Mouse (Mus musculus) embryonic facial prominence, embryonic 15.5 days (tissue): ENCODE data around the gene Whrn. TPM values are rescaled to one million over a fixed set of nuclear protein-coding genes. Genes with fewer than 3 reads are reported as not detected.

ENCODE experiments used
- ATAC-seq: fragments of 200-750 bp; cut with Nextera tagmentation; 2 replicates; pipeline ENCODE4 v1.8.0; 2017; ENCODE audit warnings: low read depth, moderate TSS enrichment; ENCODE audit not compliant: insufficient number of reproducible peaks, low FRiP score, low TSS enrichment
- H3K27ac ChIP-seq: fragments of 300-500 bp; sonication (generic); replicated peaks from 2 replicates; pipeline ENCODE4 v1.5.1; 2015; ENCODE audit warnings: mild to moderate bottlenecking, inconsistent platforms
- H3K27me3 ChIP-seq: fragments of 300-500 bp; sonication (generic); 2 replicates; pipeline ENCODE4 v1.6.1; 2015; ENCODE audit warnings: inconsistent platforms
- H3K36me3 ChIP-seq: fragments of 300-500 bp; sonication (generic); 2 replicates; pipeline ENCODE4 v1.6.1; 2015; ENCODE audit warnings: mild to moderate bottlenecking, inconsistent platforms
- H3K4me1 ChIP-seq: fragments of 300-500 bp; sonication (generic); 2 replicates; pipeline ENCODE4 v1.6.1; 2015; ENCODE audit warnings: inconsistent platforms
- H3K4me2 ChIP-seq: fragments of 300-500 bp; sonication (generic); replicated peaks from 2 replicates; pipeline ENCODE4 v1.6.1; 2015; ENCODE audit warnings: mild to moderate bottlenecking, inconsistent platforms
- H3K4me3 ChIP-seq: fragments of 300-500 bp; sonication (generic); replicated peaks from 2 replicates; pipeline ENCODE4 v1.5.1; 2015; ENCODE audit warnings: mild to moderate bottlenecking, inconsistent platforms
- H3K9ac ChIP-seq: fragments of 300-500 bp; sonication (generic); 2 replicates; pipeline ENCODE4 v1.6.1; 2015; ENCODE audit warnings: inconsistent platforms
- H3K9me3 ChIP-seq: fragments of 300-500 bp; sonication (generic); replicated peaks from 2 replicates; pipeline ENCODE4 v1.6.1; 2016; ENCODE audit warnings: inconsistent platforms
- WGBS: fragments of 180-500 bp; shearing (Covaris S2); methylation state at CpG from one replicate; pipeline ENCODE4 v1.1.7; 2015; 5-methylcytosine and 5-hydroxymethylcytosine counted together
- polyA plus RNA-seq: library from polyadenylated mRNA; unstranded; fragments of >200 nt; fragmentation: Nextera tagmentation; extraction: Ambion mirVana; gene quantifications from 2 replicates; pipeline ENCODE4 v1.2.1, GENCODE M21; 2015

The Whrn gene
- polyA plus RNA-seq, 1 experiment from 2014 or later: 5.2 TPM

GRCm38 (mm10) chr4:63373404-63373803, 122.4 kb downstream of the Whrn start:
- Histone ChIP-seq H3K4me1 (no peaks in the 10 kb centered on the region), H3K27me3 (no peaks in the 10 kb centered on the region), H3K27ac (no peak overlapping the region), H3K4me2 (no peak overlapping the region), H3K9me3 (no peaks in the 10 kb centered on the region), H3K36me3 (peaks cover 64% of the 10 kb centered on the region), H3K4me3 (no peak overlapping the region), H3K9ac (no peak overlapping the region)
- ATAC-seq: no peak
- WGBS: 91% methylated on average over 8 of the region's 8 CpGs

DNA sequence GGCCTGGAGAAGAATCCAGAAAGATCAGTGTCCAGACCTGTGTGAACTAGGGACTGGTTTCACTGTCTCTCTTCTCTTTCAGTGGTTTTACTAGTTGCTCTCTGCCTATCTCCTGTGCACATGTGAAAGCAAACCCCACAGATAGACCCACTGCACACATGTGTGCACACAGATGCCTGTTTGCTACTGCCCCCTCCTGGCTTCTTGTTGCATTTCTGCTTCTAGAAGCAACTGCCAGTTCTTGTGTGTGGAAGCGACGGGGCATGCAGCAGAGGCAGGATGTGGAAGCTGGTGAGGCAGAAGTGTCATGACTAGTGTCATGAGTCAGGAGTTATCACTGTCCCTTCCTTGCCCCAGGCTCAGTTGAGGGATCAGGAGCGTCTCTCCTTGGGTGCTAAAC, 123.9 kb downstream of the Whrn start:
- Histone ChIP-seq H3K9me3 (no peaks in the 10 kb centered on the region), H3K27ac (no peak overlapping the region), H3K36me3 (peaks cover 60% of the 10 kb centered on the region), H3K4me1 (no peaks in the 10 kb centered on the region), H3K4me3 (no peak overlapping the region), H3K9ac (no peak overlapping the region), H3K27me3 (no peaks in the 10 kb centered on the region), H3K4me2 (no peak overlapping the region)
- ATAC-seq: no peak
- WGBS: 51% methylated on average over 3 of the region's 3 CpGs

DNA sequence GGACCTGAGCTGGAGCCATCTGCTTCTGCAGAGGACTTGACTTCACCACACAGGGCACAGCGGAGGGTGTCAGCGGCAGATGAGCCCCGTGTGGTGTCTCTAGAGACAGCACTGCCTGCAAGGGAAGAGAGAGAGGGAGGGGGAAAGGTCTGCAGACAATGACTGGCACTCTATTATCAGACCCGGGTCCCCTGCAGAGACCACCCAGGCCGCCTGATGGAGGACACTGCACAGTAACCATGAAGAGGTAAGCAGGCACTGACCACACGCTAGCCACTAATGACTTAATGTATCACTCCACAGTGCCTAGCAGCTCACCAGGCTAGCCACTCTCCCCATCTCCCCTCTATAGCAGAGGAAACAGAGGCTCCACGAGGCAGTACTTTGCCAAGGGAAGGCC, 124.9 kb downstream of the Whrn start:
- WGBS: 62% methylated on average over 7 of the region's 7 CpGs
- ATAC-seq: no peak

DNA sequence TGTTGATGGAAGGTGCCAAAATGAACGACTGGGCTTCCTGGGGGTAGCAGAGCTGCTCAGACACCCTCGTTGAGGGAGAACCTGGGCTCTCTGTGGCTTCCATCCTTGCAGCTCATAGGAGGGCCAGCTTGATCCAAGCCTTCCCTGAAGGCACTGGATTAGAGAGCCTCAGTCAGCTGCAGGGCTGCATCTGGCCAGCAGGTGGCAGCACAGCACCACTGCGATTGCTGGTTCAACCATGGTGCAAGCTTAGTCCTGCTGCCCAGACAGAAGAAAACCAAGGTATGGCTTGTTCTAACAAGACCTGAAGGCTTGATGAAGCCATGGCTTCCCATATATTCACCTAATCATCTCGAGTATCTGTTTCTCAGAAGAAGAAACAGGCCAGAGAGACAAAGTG, 127.2 kb downstream of the Whrn start:
- Histone ChIP-seq H3K27me3 (no peaks in the 10 kb centered on the region), H3K4me3 (no peak overlapping the region), H3K9me3 (no peaks in the 10 kb centered on the region), H3K4me1 (no peaks in the 10 kb centered on the region), H3K27ac (no peak overlapping the region), H3K4me2 (no peak overlapping the region), H3K9ac (no peak overlapping the region), H3K36me3 (peaks cover 40% of the 10 kb centered on the region)
- whole genome bisulfite sequencing: 6% methylated on average over 4 of the region's 4 CpGs
- ATAC-seq: no peak

More for the DNA sequence above, 124.9 kb downstream of the Whrn start:
- Histone ChIP-seq H3K4me3 (no peak overlapping the region), H3K27me3 (no peaks in the 10 kb centered on the region), H3K9me3 (no peaks in the 10 kb centered on the region), H3K4me2 (no peak overlapping the region), H3K27ac (no peak overlapping the region), H3K9ac (no peak overlapping the region), H3K36me3 (peaks cover 55% of the 10 kb centered on the region), H3K4me1 (no peaks in the 10 kb centered on the region)

Other genes with a start within 250 kb of the Whrn start
- 17.0 and 22.3 TPM in 2 replicates for gene Orm1, start 151.4 kb downstream of the Whrn start, polyA plus RNA-seq
- not detected in 2 replicates for gene Orm3, start 139.8 kb downstream of the Whrn start, polyA plus RNA-seq
- 0.31 and 0.39 TPM in 2 replicates for gene Orm2, start 133.5 kb downstream of the Whrn start, polyA plus RNA-seq
- gene Akna, start 92.6 kb downstream of the Whrn start, polyA plus RNA-seq: 7.5 and 9.6 TPM in 2 replicates
- gene Atp6v1g1, start 48.8 kb upstream of the Whrn start, polyA plus RNA-seq: 317 and 319 TPM in 2 replicates
- 8.2 and 9.6 TPM in 2 replicates for gene Tmem268, start 62.8 kb upstream of the Whrn start, polyA plus RNA-seq
- not detected in 2 replicates for gene Gm11213, start 109.3 kb upstream of the Whrn start, polyA plus RNA-seq
- not detected in 2 replicates for gene Tex48, start 126.4 kb upstream of the Whrn start, polyA plus RNA-seq
- not detected in 2 replicates for gene Gm11214, start 167.4 kb upstream of the Whrn start, polyA plus RNA-seq
- 0.09 and 0.11 TPM in 2 replicates for gene Tnfsf15, start 249.1 kb upstream of the Whrn start, polyA plus RNA-seq